Mouse (Mus musculus) lung, postnatal 4 days (tissue): ENCODE results near the gene Acod1.

ENCODE experiments used
- DNase-seq, 2 experiments: peaks; one replicate each; pipeline ENCODE4 v3.0.0; 2021

Acod1 gene

DNA sequence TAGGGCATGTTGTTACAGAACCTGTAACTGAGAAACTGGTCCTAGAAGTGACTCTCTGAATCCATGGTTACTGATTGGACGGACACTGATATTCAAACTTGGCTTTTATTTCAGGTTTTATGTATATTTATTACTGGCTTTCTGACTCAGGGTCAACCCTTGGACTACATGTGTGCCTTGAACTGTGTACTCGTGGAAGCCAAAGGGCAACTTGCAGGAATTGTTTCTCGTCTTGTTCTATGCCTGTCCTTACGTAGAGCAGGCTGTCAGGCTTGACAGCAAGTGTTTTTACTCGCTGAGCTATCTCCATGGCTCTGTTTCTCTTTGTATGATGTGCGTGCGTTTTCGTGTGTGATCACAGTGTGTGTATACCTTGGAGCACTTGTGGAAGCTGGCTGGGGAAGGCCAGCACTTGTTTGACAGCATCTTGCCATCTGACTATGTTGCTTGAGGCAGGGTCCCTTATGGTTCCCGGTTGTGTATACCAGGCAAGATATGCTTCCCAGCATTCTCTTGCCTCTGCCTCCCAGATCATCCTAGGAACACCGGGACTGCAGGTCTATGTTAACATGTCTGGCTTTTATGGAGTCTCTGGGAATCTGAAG is 56.1 kb downstream of the Acod1 start:
- DNase-seq: no peak
